Mouse (Mus musculus): ENCODE measurements around the gene Scfd2.

Gene Scfd2

GRCm38 (mm10) chr5:74531630-74532280 lies at the start of gene Scfd2:
Gene Scfd2 (minus strand): TSS chr5:74531759.
- peak; percentile 89 for DNase-seq (ENCODE audit: low read depth, low spot score)

GRCm38 (mm10) chr5:74571767-74572166 lies 40.2 kb upstream of the Scfd2 start:
- no peak for DNase-seq (ENCODE audit: low read depth, low spot score)

- no peak for DNase-seq (ENCODE audit: low read depth, low spot score)
These were observed 29.6 kb upstream of the Scfd2 start for GRCm38 (mm10) chr5:74561151-74561550.

GRCm38 (mm10) chr5:74549566-74549965 lies 18.0 kb upstream of the Scfd2 start:
- DNase-seq (ENCODE audit: low read depth, low spot score), result no peak

- no peak for DNase-seq (ENCODE audit: low read depth, low spot score)
These were observed 14.0 kb upstream of the Scfd2 start for GRCm38 (mm10) chr5:74545606-74546005.

- DNase-seq (ENCODE audit: low read depth, low spot score), result no peak
These were observed 4.8 kb upstream of the Scfd2 start for GRCm38 (mm10) chr5:74536180-74536947.

GRCm38 (mm10) chr5:74535240-74536021 lies 3.9 kb upstream of the Scfd2 start, which contains the start of gene Fip1l1:
Gene Fip1l1 (plus strand): TSS chr5:74535449.
- DNase-seq (ENCODE audit: low read depth, low spot score), result peak; percentile 92

- no peak for DNase-seq (ENCODE audit: low read depth, low spot score)
These were observed 774 bp downstream of the Scfd2 start for GRCm38 (mm10) chr5:74530785-74531184.

- no peak for DNase-seq (ENCODE audit: low read depth, low spot score)
These were observed 4.5 kb downstream of the Scfd2 start for GRCm38 (mm10) chr5:74527025-74527424.

GRCm38 (mm10) chr5:74511686-74512085 lies 19.9 kb downstream of the Scfd2 start:
- no peak for DNase-seq (ENCODE audit: low read depth, low spot score)

- DNase-seq (ENCODE audit: low read depth, low spot score), result no peak
These were observed 38.9 kb downstream of the Scfd2 start for GRCm38 (mm10) chr5:74492705-74493104.

- DNase-seq (ENCODE audit: low read depth, low spot score), result no peak
These were observed 46.9 kb downstream of the Scfd2 start for GRCm38 (mm10) chr5:74484646-74485045.

- DNase-seq (ENCODE audit: low read depth, low spot score), result no peak
These were observed 48.9 kb downstream of the Scfd2 start for GRCm38 (mm10) chr5:74482633-74483032.

GRCm38 (mm10) chr5:74482034-74482433 lies 49.5 kb downstream of the Scfd2 start:
- DNase-seq (ENCODE audit: low read depth, low spot score), result no peak

GRCm38 (mm10) chr5:74480409-74480808 lies 51.1 kb downstream of the Scfd2 start:
- no peak for DNase-seq (ENCODE audit: low read depth, low spot score)

- DNase-seq (ENCODE audit: low read depth, low spot score), result no peak
These were observed 51.6 kb downstream of the Scfd2 start for GRCm38 (mm10) chr5:74479947-74480346.

- DNase-seq (ENCODE audit: low read depth, low spot score), result no peak
These were observed 52.4 kb downstream of the Scfd2 start for GRCm38 (mm10) chr5:74479157-74479556.

- no peak for DNase-seq (ENCODE audit: low read depth, low spot score)
These were observed 55.0 kb downstream of the Scfd2 start for GRCm38 (mm10) chr5:74476551-74476950.

- DNase-seq (ENCODE audit: low read depth, low spot score), result no peak
These were observed 58.4 kb downstream of the Scfd2 start for GRCm38 (mm10) chr5:74473117-74473516.

GRCm38 (mm10) chr5:74470819-74471218 lies 60.7 kb downstream of the Scfd2 start:
- DNase-seq (ENCODE audit: low read depth, low spot score), result no peak

GRCm38 (mm10) chr5:74469620-74470019 lies 61.9 kb downstream of the Scfd2 start:
- DNase-seq (ENCODE audit: low read depth, low spot score), result no peak

GRCm38 (mm10) chr5:74467753-74468152 lies 63.8 kb downstream of the Scfd2 start:
- no peak for DNase-seq (ENCODE audit: low read depth, low spot score)
